Mouse (Mus musculus) MEL (cell line): ENCODE results near the gene Il34. TPM values are rescaled to one million over a fixed set of nuclear protein-coding genes. Genes with fewer than 3 reads are reported as not detected.

Experiments used
- DNase-seq: peaks from one replicate; pipeline ENCODE4 v3.0.0; 2011; ENCODE audit warnings: low read depth, low spot score
- H3K27ac ChIP-seq: 2 replicates; pipeline ENCODE4 v1.5.1; 2012; ENCODE audit warnings: low read depth, mild to moderate bottlenecking, control low read depth, low read length, moderate library complexity; ENCODE audit not compliant: control insufficient read depth
- H3K27me3 ChIP-seq, 2 experiments: fragments of 150-350 bp in 1 of 2; sonication (generic) in 1 of 2; 2 replicates each; pipeline ENCODE4 v1.6.1; 2012; ENCODE audit warnings: low read length in 2 of 2, mild to moderate bottlenecking in 2 of 2, improper control_type of control experiment in 1 of 2, moderate library complexity in 1 of 2; ENCODE audit not compliant: insufficient read depth in 2 of 2, control insufficient read depth in 1 of 2
- H3K36me3 ChIP-seq, 2 experiments: 2 replicates each; pipeline ENCODE4 v1.6.1; 2012 to 2014; ENCODE audit warnings: low read length in 2 of 2, improper control_type of control experiment in 1 of 2, inconsistent platforms in 1 of 2, mild to moderate bottlenecking in 1 of 2; ENCODE audit not compliant: insufficient read depth in 2 of 2, control insufficient read depth in 1 of 2
- H3K4me1 ChIP-seq, 2 experiments: fragments of 150-350 bp in 1 of 2; sonication (generic) in 1 of 2; 2 replicates each; pipeline ENCODE4 v1.6.1; 2012; ENCODE audit warnings: low read length in 2 of 2, improper control_type of control experiment in 1 of 2, mild to moderate bottlenecking in 1 of 2; ENCODE audit not compliant: insufficient read depth in 2 of 2, control insufficient read depth in 1 of 2
- H3K4me3 ChIP-seq, 2 experiments: fragments of 150-350 bp in 1 of 2; sonication (generic) in 1 of 2; 2 replicates each; pipeline ENCODE4 v1.5.1; 2012; ENCODE audit warnings: low read depth in 2 of 2, low read length in 2 of 2, mild to moderate bottlenecking in 2 of 2, moderate library complexity in 2 of 2, control low read depth in 1 of 2, improper control_type of control experiment in 1 of 2; ENCODE audit not compliant: control insufficient read depth in 1 of 2, insufficient read depth in 1 of 2
- H3K79me2 ChIP-seq: 2 replicates; pipeline ENCODE4 v1.6.1; 2012; ENCODE audit warnings: mild to moderate bottlenecking, low read length, moderate library complexity; ENCODE audit not compliant: control insufficient read depth, poor library complexity, insufficient read depth
- H3K9ac ChIP-seq: 2 replicates; pipeline ENCODE4 v1.6.1; 2012; ENCODE audit warnings: low read depth, mild to moderate bottlenecking, control low read depth, low read length, moderate library complexity; ENCODE audit not compliant: control insufficient read depth, poor library complexity, severe bottlenecking
- H3K9me3 ChIP-seq: fragments of 150-350 bp; sonication (generic); replicated peaks from 2 replicates; pipeline ENCODE4 v1.6.1; 2012; ENCODE audit warnings: mild to moderate bottlenecking, low read length, improper control_type of control experiment, moderate library complexity; ENCODE audit not compliant: insufficient read depth
- BHLHE40 ChIP-seq: IDR thresholded peaks from 2 replicates; pipeline ENCODE4 v1.6.1; 2012; ENCODE audit warnings: low read depth, mild to moderate bottlenecking, inconsistent platforms, low read length, improper control_type of control experiment, borderline replicate concordance
- CHD2 ChIP-seq: IDR thresholded peaks from 2 replicates; pipeline ENCODE4 v1.6.1; 2011; ENCODE audit warnings: low read length, improper control_type of control experiment
- E2F4 ChIP-seq: IDR thresholded peaks from 2 replicates; pipeline ENCODE4 v1.6.1; 2011; ENCODE audit warnings: low read depth, low read length, improper control_type of control experiment, borderline replicate concordance
- ELF1 ChIP-seq: IDR thresholded peaks from 2 replicates; pipeline ENCODE4 v1.6.1; 2014; ENCODE audit warnings: low read depth, mild to moderate bottlenecking, inconsistent platforms, low read length, improper control_type of control experiment, moderate library complexity
- ETS1 ChIP-seq: IDR thresholded peaks from 2 replicates; pipeline ENCODE4 v1.6.1; 2012; ENCODE audit warnings: low read depth, mild to moderate bottlenecking, inconsistent platforms, low read length, improper control_type of control experiment, moderate library complexity
- HCFC1 ChIP-seq: IDR thresholded peaks from 2 replicates; pipeline ENCODE4 v1.6.1; 2012; ENCODE audit warnings: low read depth, mild to moderate bottlenecking, inconsistent platforms, low read length, improper control_type of control experiment, moderate library complexity
- MAFK ChIP-seq: IDR thresholded peaks from 2 replicates; pipeline ENCODE4 v1.6.1; 2011; ENCODE audit warnings: low read depth, mild to moderate bottlenecking, low read length, improper control_type of control experiment, borderline replicate concordance
- MXI1 ChIP-seq: IDR thresholded peaks from 2 replicates; pipeline ENCODE4 v1.6.1; 2011; ENCODE audit warnings: mild to moderate bottlenecking, low read depth, low read length, improper control_type of control experiment
- MYB ChIP-seq: IDR thresholded peaks from 2 replicates; pipeline ENCODE4 v1.6.1; 2011; ENCODE audit warnings: mild to moderate bottlenecking, low read depth, low read length, improper control_type of control experiment
- MYC ChIP-seq: IDR thresholded peaks from 2 replicates; pipeline ENCODE4 v1.6.1; 2011; ENCODE audit warnings: low read depth, mild to moderate bottlenecking, low read length, improper control_type of control experiment, moderate library complexity
- NELFE ChIP-seq: IDR thresholded peaks from 2 replicates; pipeline ENCODE4 v1.6.1; 2011; ENCODE audit warnings: low read depth, low read length, improper control_type of control experiment
- NRF1 ChIP-seq: IDR thresholded peaks from 2 replicates; pipeline ENCODE4 v1.6.1; 2014; ENCODE audit warnings: low read depth, mild to moderate bottlenecking, inconsistent platforms, low read length, improper control_type of control experiment, moderate library complexity; ENCODE audit not compliant: poor library complexity, insufficient read depth, severe bottlenecking
- POLR2A ChIP-seq, 2 experiments: IDR thresholded peaks; 2 replicates each; pipeline ENCODE4 v1.6.1; 2011 to 2012; ENCODE audit warnings: low read length in 2 of 2, mild to moderate bottlenecking in 2 of 2, control low read depth in 1 of 2, improper control_type of control experiment in 1 of 2, low read depth in 1 of 2, moderate library complexity in 1 of 2; ENCODE audit not compliant: control insufficient read depth in 1 of 2, insufficient read depth in 1 of 2, poor library complexity in 1 of 2
- POLR2AphosphoS5 ChIP-seq: IDR thresholded peaks from 2 replicates; pipeline ENCODE4 v1.6.1; 2012; ENCODE audit warnings: low read depth, borderline replicate concordance, mild to moderate bottlenecking, inconsistent platforms, low read length, moderate library complexity, mixed read lengths
- SIN3A ChIP-seq: IDR thresholded peaks from 2 replicates; pipeline ENCODE4 v1.6.1; 2012; ENCODE audit warnings: low read length, improper control_type of control experiment, inconsistent platforms
- TCF12 ChIP-seq: IDR thresholded peaks from 2 replicates; pipeline ENCODE4 v1.6.1; 2014; ENCODE audit warnings: low read depth, mild to moderate bottlenecking, inconsistent platforms, low read length, improper control_type of control experiment, moderate library complexity
- ZKSCAN1 ChIP-seq: IDR thresholded peaks from 2 replicates; pipeline ENCODE4 v1.6.1; 2012; ENCODE audit warnings: low read depth, mild to moderate bottlenecking, inconsistent platforms, low read length, improper control_type of control experiment, moderate library complexity
- ZMIZ1 ChIP-seq: IDR thresholded peaks from 2 replicates; pipeline ENCODE4 v1.6.1; 2012; ENCODE audit warnings: low read depth, mild to moderate bottlenecking, inconsistent platforms, low read length, improper control_type of control experiment, moderate library complexity
- polyA plus RNA-seq, 2 experiments: library from polyadenylated mRNA; stranded (reverse) in 1 of 2; unstranded in 1 of 2; fragments of >175 nt in 1 of 2; fragments of >200 nt in 1 of 2; gene quantifications; 2 replicates each; pipeline versions ENCODE4 v1.2.1 to v1.2.4; 2012; ENCODE audit warnings: low replicate concordance in 2 of 2, low read depth in 1 of 2; ENCODE audit not compliant: insufficient read length in 2 of 2, insufficient read depth in 1 of 2, missing spikeins in 1 of 2
- total RNA-seq: library from RNA; depleted of rRNA; stranded (reverse); fragments of 300-350 nt; gene quantifications from 2 replicates; pipeline ENCODE4 v1.2.3, GENCODE M21; 2012

Il34 gene
- total and polyA plus RNA-seq, 3 experiments = 0.12 to 0.18 TPM; not detected in 1

- TF ChIP-seq HCFC1 (no peak), CHD2 (no peak)
- Histone ChIP-seq H3K9me3 (no peaks in the 10 kb centered on the region), H3K27me3 (no peaks in the 10 kb centered on the region), H3K36me3 (no peaks in the 10 kb centered on the region; a peak in 1 of 4 replicates), H3K9ac (no peak overlapping the region), H3K4me1 (peaks cover 0 to 3% of the 10 kb centered on the region in 2 experiments; a peak in 1 of 4 replicates), H3K27ac (no peak overlapping the region), H3K4me3 (no peak overlapping the region), H3K79me2 (no peaks in the 10 kb centered on the region)
- DNase-seq = peak; percentile 31
Measured at GRCm38 (mm10) chr8:110790270-110790669, 15.5 kb downstream of the Il34 start.

DNA sequence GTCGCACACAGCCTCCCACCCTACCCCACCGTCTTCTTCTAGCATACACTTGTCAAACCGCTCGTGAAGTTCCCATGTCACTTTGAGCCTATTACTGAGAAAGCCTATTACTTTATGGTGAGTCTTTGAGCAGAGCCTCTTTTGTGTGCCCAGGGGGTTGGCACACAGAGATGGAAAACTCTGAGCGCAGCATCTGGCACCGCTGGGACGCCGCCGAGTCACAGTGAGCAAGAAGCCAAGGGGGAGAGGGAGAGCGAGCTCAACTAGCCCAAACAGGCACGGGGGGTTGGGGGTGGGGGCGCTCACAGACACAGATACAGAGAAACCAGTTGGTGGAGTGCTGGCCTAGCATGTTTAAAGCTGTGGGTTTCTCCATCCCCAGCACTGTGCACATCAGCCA, 16.2 kb downstream of the Il34 start:
- peaks cover 0 to 3% of the 10 kb centered on the region in 2 experiments; a peak in 1 of 4 replicates for H3K4me1 ChIP-seq
- H3K4me3 ChIP-seq = no peak overlapping the region
- no peak for TF ChIP-seq ZKSCAN1
- no peak for TF ChIP-seq POLR2AphosphoS5
- no peak for TF ChIP-seq CHD2
- TF ChIP-seq ZMIZ1 = no peak
- TF ChIP-seq MXI1 = no peak
- no peak for TF ChIP-seq ETS1
- TF ChIP-seq NELFE = no peak
- TF ChIP-seq SIN3A = no peak
- TF ChIP-seq ELF1 = no peak
- TF ChIP-seq TCF12 = no peak
- TF ChIP-seq BHLHE40 = no peak
- TF ChIP-seq NRF1 = no peak
- TF ChIP-seq E2F4 = no peak
- no peak for TF ChIP-seq POLR2A (IDR thresholded peaks at IDR 0.05; ENCODE audit: control insufficient read depth in 1 of 2, insufficient read depth in 1 of 2, low read depth in 1 of 2, low read length in 2 of 2, poor library complexity in 1 of 2)
- TF ChIP-seq MAFK = no peak
- no peak for TF ChIP-seq MYC
- TF ChIP-seq MYB = no peak
- H3K36me3 ChIP-seq = no peaks in the 10 kb centered on the region; a peak in 1 of 4 replicates
- no peak for DNase-seq
- no peaks in the 10 kb centered on the region for H3K79me2 ChIP-seq
- no peak overlapping the region for H3K9ac ChIP-seq
- H3K27me3 ChIP-seq = no peaks in the 10 kb centered on the region
- no peaks in the 10 kb centered on the region for H3K9me3 ChIP-seq
- no peak overlapping the region for H3K27ac ChIP-seq
